7 mouse cellular contexts compared by ENCODE assay signal in the genomic region with DNA sequence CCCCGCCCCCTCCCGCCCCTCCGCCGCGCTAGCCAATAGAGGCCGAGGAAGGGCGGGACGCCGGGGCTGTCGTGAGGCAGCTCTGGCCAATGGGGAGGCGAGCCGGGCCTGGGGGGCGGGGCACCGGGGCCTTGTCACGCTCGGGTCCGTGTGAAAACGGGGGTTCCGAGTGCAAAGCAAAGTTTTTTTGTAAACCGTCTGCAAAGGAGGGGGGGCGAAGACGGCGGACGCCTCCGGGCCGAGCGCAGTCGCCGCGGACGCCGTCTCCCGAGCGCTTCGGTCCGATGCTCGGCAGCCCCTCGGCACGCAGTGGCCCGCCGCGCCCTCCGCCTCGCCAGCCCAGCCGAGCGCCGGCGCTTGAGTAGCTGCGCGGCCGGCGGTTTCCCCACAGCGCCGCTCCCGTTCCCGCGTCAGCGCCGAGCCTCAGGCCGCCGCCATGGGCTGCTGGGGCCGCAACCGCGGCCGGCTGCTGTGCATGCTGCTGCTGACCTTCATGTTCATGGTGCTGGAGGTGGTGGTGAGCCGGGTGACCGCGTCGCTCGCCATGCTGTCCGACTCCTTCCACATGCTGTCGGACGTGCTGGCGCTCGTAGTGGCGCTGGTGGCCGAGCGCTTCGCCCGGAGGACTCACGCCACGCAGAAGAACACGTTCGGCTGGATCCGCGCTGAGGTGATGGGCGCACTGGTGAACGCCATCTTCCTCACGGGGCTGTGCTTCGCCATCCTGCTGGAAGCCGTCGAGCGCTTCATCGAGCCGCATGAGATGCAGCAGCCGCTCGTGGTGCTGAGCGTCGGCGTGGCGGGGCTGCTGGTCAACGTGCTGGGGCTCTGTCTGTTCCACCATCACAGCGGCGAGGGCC. TPM values are rescaled to one million over a fixed set of nuclear protein-coding genes. Genes with fewer than 3 reads are reported as not detected.
DNase-seq lines count a peak whose midpoint lies in the region; ATAC-seq and TF ChIP-seq lines count a peak whose summit lies in the region.

A gene (plus strand): TSS at position 197 of the 860 bp plus-strand sequence.

- H3K79me2 ChIP-seq in heart, adult 2 months (replicated peaks; ENCODE audit: control insufficient read depth, insufficient read depth, low read length): peaks cover 9% of the 10 kb centered on the region

- no peaks in the 10 kb centered on the region for H3K9me3 ChIP-seq in embryonic facial prominence, embryonic 12.5 days
- no peaks in the 10 kb centered on the region for H3K9me3 ChIP-seq in limb, embryonic 13.5 days
- H3K9me3 ChIP-seq in midbrain, embryonic 16.5 days (replicated peaks; ENCODE audit: control insufficient read depth, low read length, poor library complexity, severe bottlenecking): no peaks in the 10 kb centered on the region

- no peak for TF ChIP-seq EP300 in heart, adult 2 months (IDR thresholded peaks at IDR 0.05; ENCODE audit: insufficient read depth, low read depth, low read length)

- peak; percentile 100 for DNase-seq in adrenal gland, postnatal 25 days
- peak; percentile 98 for DNase-seq in heart, adult 2 months
- peak; percentile 98 for DNase-seq in kidney, adult 8-10 months
- peak; percentile 98 to 100 for DNase-seq in spleen, postnatal 10 days (ENCODE audit: low spot score in 2 of 2)

- ATAC-seq in embryonic facial prominence, embryonic 12.5 days (ENCODE audit: insufficient number of reproducible peaks, insufficient read depth, low FRiP score, low TSS enrichment): peak; percentile 99
- ATAC-seq in limb, embryonic 13.5 days (ENCODE audit: low FRiP score, low read depth): peak; percentile 99
- ATAC-seq in midbrain, embryonic 16.5 days: peak; percentile 99

- H3K27ac ChIP-seq in embryonic facial prominence, embryonic 12.5 days: peak within 1 kb of the TSS; percentile 85
- H3K27ac ChIP-seq in heart, adult 2 months: peak within 1 kb of the TSS; percentile 94
- peak within 1 kb of the TSS; percentile 79 for H3K27ac ChIP-seq in limb, embryonic 13.5 days
- peak within 1 kb of the TSS; percentile 92 for H3K27ac ChIP-seq in midbrain, embryonic 16.5 days (ENCODE audit: low read length)

- H3K4me1 ChIP-seq in embryonic facial prominence, embryonic 12.5 days: peaks cover 24% of the 10 kb centered on the region
- peaks cover 11% of the 10 kb centered on the region for H3K4me1 ChIP-seq in heart, adult 2 months (ENCODE audit: control insufficient read depth, insufficient read depth, low read length)
- H3K4me1 ChIP-seq in limb, embryonic 13.5 days: peaks cover 40% of the 10 kb centered on the region
- peaks cover 37% of the 10 kb centered on the region for H3K4me1 ChIP-seq in midbrain, embryonic 16.5 days (ENCODE audit: control insufficient read depth, insufficient read depth, low read length)

- peak within 1 kb of the TSS; percentile 98 for H3K4me2 ChIP-seq in embryonic facial prominence, embryonic 12.5 days (replicated peaks)
- H3K4me2 ChIP-seq in limb, embryonic 13.5 days (replicated peaks): peak within 1 kb of the TSS; percentile 94
- peak within 1 kb of the TSS; percentile 89 for H3K4me2 ChIP-seq in midbrain, embryonic 16.5 days (ENCODE audit: low read length)

- TF ChIP-seq POLR2A in heart, adult 2 months (IDR thresholded peaks at IDR 0.05; ENCODE audit: insufficient read depth, low read depth, low read length): peak; percentile 80

- H3K27me3 ChIP-seq in embryonic facial prominence, embryonic 12.5 days: no peaks in the 10 kb centered on the region
- H3K27me3 ChIP-seq in heart, adult 2 months (ENCODE audit: control insufficient read depth, insufficient read depth, low read length): no peaks in the 10 kb centered on the region
- 0 out of 2 replicates have a peak, but pooled peaks cover 2% of the 10 kb centered on the region for H3K27me3 ChIP-seq in limb, embryonic 13.5 days
- H3K27me3 ChIP-seq in midbrain, embryonic 16.5 days (ENCODE audit: control insufficient read depth, insufficient read depth, low read depth, low read length): no peaks in the 10 kb centered on the region

- WGBS in embryonic facial prominence, embryonic 12.5 days: under 1% methylated on average over 100 of the region's 104 CpGs
- WGBS in heart, adult 2 months: under 1% methylated on average over 103 of the region's 104 CpGs
- WGBS in limb, embryonic 13.5 days: under 1% methylated on average over 99 of the region's 104 CpGs
- WGBS in midbrain, embryonic 16.5 days: under 1% methylated on average over 95 of the region's 104 CpGs

- intact Hi-C loops in heart, adult 2 months (cut with DNase I): loop anchor here (1.0 to 10.0 kb wide), 5 partner anchors 50 to 592 kb away; a partner anchor contains a TSS

- peak within 1 kb of the TSS; percentile 78 for H3K9ac ChIP-seq in embryonic facial prominence, embryonic 12.5 days
- peak within 1 kb of the TSS; percentile 91 for H3K9ac ChIP-seq in heart, adult 2 months (ENCODE audit: low read depth, low read length)
- peak within 1 kb of the TSS; percentile 82 for H3K9ac ChIP-seq in limb, embryonic 13.5 days
- H3K9ac ChIP-seq in midbrain, embryonic 16.5 days (ENCODE audit: low read depth, low read length): peak within 1 kb of the TSS; percentile 86

- peak within 1 kb of the TSS; percentile 89 for H3K4me3 ChIP-seq in embryonic facial prominence, embryonic 12.5 days
- H3K4me3 ChIP-seq in heart, adult 2 months: peak within 1 kb of the TSS; percentile 82
- peak within 1 kb of the TSS; percentile 94 for H3K4me3 ChIP-seq in limb, embryonic 13.5 days
- peak within 1 kb of the TSS; percentile 95 for H3K4me3 ChIP-seq in midbrain, embryonic 16.5 days (ENCODE audit: low read depth, low read length)

- no peak for TF ChIP-seq CTCF in heart, adult 2 months (IDR thresholded peaks at IDR 0.05)

- peaks cover 11% of the 10 kb centered on the region for H3K36me3 ChIP-seq in embryonic facial prominence, embryonic 12.5 days
- H3K36me3 ChIP-seq in heart, adult 2 months (ENCODE audit: control insufficient read depth, insufficient read depth, low read length): peaks cover 25% of the 10 kb centered on the region
- H3K36me3 ChIP-seq in limb, embryonic 13.5 days: peaks cover 14% of the 10 kb centered on the region
- peaks cover 7% of the 10 kb centered on the region for H3K36me3 ChIP-seq in midbrain, embryonic 16.5 days (ENCODE audit: control insufficient read depth, insufficient read depth, low read length)

RNA-seq across cellular contexts. Expression of the gene that starts here (rescaled TPM):
- total RNA-seq in adrenal gland, postnatal 25 days (2021): 19.8 and 22.0 TPM in 2 replicates
- 3.3 and 3.9 TPM in 2 replicates for polyA plus RNA-seq in embryonic facial prominence, embryonic 12.5 days (2016; fragmentation: Nextera tagmentation; extraction: Ambion mirVana)
- total RNA-seq in heart, adult 2 months (2021): 10 to 100 TPM; 17.1 to 18.6 TPM
- 5.3 and 11.4 TPM in 2 replicates for polyA plus RNA-seq in heart, adult 2 months (2012; rRNA removed)
- polyA plus RNA-seq in limb, embryonic 13.5 days (2015; fragmentation: Nextera tagmentation; extraction: Ambion mirVana): 1.7 and 2.5 TPM in 2 replicates
- polyA plus RNA-seq in midbrain, embryonic 16.5 days (2015; fragmentation: Nextera tagmentation; extraction: Ambion mirVana): 2.3 and 2.8 TPM in 2 replicates

Comparison
In these comparisons a context has a peak if more than half of its experiments do, and no peak if none do; other contexts are left out.
1. Peak in every context shown above with its lines: DNase-seq, ATAC-seq, H3K4me3 ChIP-seq and H3K27ac ChIP-seq.